16 mouse cellular contexts compared by ENCODE assay signal in genomic region chr7:67559486-67559885, GRCm38 (mm10).
"Had no signal": no experiment of that assay in that cellular context is flagged by ENCODE, and none has a peak within 500 bp of the region (broad histone marks: within the 10 kb centered on the region; RNA-seq: fewer than 3 reads in every experiment).

No protein-coding gene starts in this region.

- ATAC-seq: midbrain, embryonic 16.5 days had no signal

- H3K9me3 ChIP-seq: liver, embryonic 13.5 days; midbrain, embryonic 12.5 days; neural tube, embryonic 13.5 days; stomach, embryonic 15.5 days had no signal

- H3K9ac ChIP-seq: liver, embryonic 13.5 days; midbrain, embryonic 12.5 days; neural tube, embryonic 13.5 days; stomach, embryonic 15.5 days had no signal

- H3K4me3 ChIP-seq: layer of hippocampus, adult 2 months; liver, embryonic 13.5 days; midbrain, embryonic 12.5 days; myocyte; neural tube, embryonic 13.5 days; stomach, embryonic 15.5 days had no signal

- H3K36me3 ChIP-seq: liver, embryonic 13.5 days; midbrain, embryonic 12.5 days; neural tube, embryonic 13.5 days; stomach, embryonic 15.5 days had no signal

- H3K27ac ChIP-seq: layer of hippocampus, adult 2 months; liver, embryonic 13.5 days; midbrain, embryonic 12.5 days; neural tube, embryonic 13.5 days; stomach, embryonic 15.5 days had no signal

- DNase-seq: kidney, postnatal 25 days; layer of hippocampus, adult 9-11 months; liver, embryonic 13.5 days; lung, adult 2 months; lung, postnatal 14 days; lung, postnatal 4 days; retina, postnatal 1 day; right cerebral cortex, postnatal 25 days; spleen, adult 18-20 months; thymus, postnatal 25 days had no signal

- H3K27me3 ChIP-seq: liver, embryonic 13.5 days; midbrain, embryonic 12.5 days; neural tube, embryonic 13.5 days; stomach, embryonic 15.5 days had no signal

- H3K4me1 ChIP-seq: midbrain, embryonic 12.5 days; stomach, embryonic 15.5 days had no signal

- H3K4me2 ChIP-seq: liver, embryonic 13.5 days; midbrain, embryonic 12.5 days; neural tube, embryonic 13.5 days; stomach, embryonic 15.5 days had no signal
